Mouse (Mus musculus) lung, embryonic 16.5 days (tissue): ENCODE measurements around the gene Numb. TPM values are rescaled to one million over a fixed set of nuclear protein-coding genes. Genes with fewer than 3 reads are reported as not detected.

Experiments
- ATAC-seq: fragments of 200-750 bp; cut with Nextera tagmentation; 2 replicates; pipeline ENCODE4 v1.8.0; 2017; ENCODE audit warnings: low read depth, mild to moderate bottlenecking, moderate library complexity
- H3K27ac ChIP-seq: fragments of 300-500 bp; sonication (generic); 2 replicates; pipeline ENCODE4 v1.5.1; 2014; ENCODE audit warnings: mild to moderate bottlenecking, control low read depth, low read length
- H3K27me3 ChIP-seq: fragments of 300-500 bp; sonication (generic); 2 replicates; pipeline ENCODE4 v1.6.1; 2014; ENCODE audit warnings: low read depth, low read length, mixed read lengths; ENCODE audit not compliant: control insufficient read depth, insufficient read depth
- H3K36me3 ChIP-seq: fragments of 300-500 bp; sonication (generic); 2 replicates; pipeline ENCODE4 v1.6.1; 2014; ENCODE audit warnings: low read length; ENCODE audit not compliant: control insufficient read depth, insufficient read depth
- H3K4me1 ChIP-seq: fragments of 300-500 bp; sonication (generic); replicated peaks from 2 replicates; pipeline ENCODE4 v1.6.1; 2014; ENCODE audit warnings: low read length, mixed read lengths; ENCODE audit not compliant: control insufficient read depth, insufficient read depth
- H3K4me2 ChIP-seq: fragments of 300-500 bp; sonication (generic); 2 replicates; pipeline ENCODE4 v1.6.1; 2014; ENCODE audit warnings: low read depth, low read length, control low read depth
- H3K4me3 ChIP-seq: fragments of 300-500 bp; sonication (generic); 2 replicates; pipeline ENCODE4 v1.5.1; 2014; ENCODE audit warnings: mild to moderate bottlenecking, low read length, control low read depth
- H3K9ac ChIP-seq: fragments of 300-500 bp; sonication (generic); 2 replicates; pipeline ENCODE4 v1.6.1; 2014; ENCODE audit warnings: low read length, control low read depth
- H3K9me3 ChIP-seq: fragments of 300-500 bp; sonication (generic); 2 replicates; pipeline ENCODE4 v1.6.1; 2016; ENCODE audit warnings: low read length; ENCODE audit not compliant: control insufficient read depth
- WGBS: fragments of 180-500 bp; shearing (Covaris S2); extraction: QIAGEN DNeasy Blood & Tissue Kit; methylation state at CpG from one replicate; pipeline ENCODE4 v1.1.7; 2014; 5-methylcytosine and 5-hydroxymethylcytosine counted together
- polyA plus RNA-seq: library from polyadenylated mRNA; unstranded; fragments of >200 nt; fragmentation: Nextera tagmentation; extraction: Ambion mirVana; gene quantifications from 2 replicates; pipeline ENCODE4 v1.2.1, GENCODE M21; 2015

Numb gene
- polyA plus RNA-seq, 1 experiment from 2014 or later = 46.6 TPM

- Histone ChIP-seq H3K36me3 (no peaks in the 10 kb centered on the region), H3K27ac (no peak overlapping the region), H3K9ac (no peak overlapping the region), H3K4me2 (no peak overlapping the region), H3K4me1 (0 out of 2 replicates have a peak, but pooled peaks cover 3% of the 10 kb centered on the region), H3K4me3 (no peak overlapping the region), H3K27me3 (no peaks in the 10 kb centered on the region), H3K9me3 (no peaks in the 10 kb centered on the region)
- 91% methylated on average over 1 of the region's 1 CpGs for WGBS
- ATAC-seq = no peak
These were observed 73.0 kb downstream of the Numb start for GRCm38 (mm10) chr12:83848595-83849231.

DNA sequence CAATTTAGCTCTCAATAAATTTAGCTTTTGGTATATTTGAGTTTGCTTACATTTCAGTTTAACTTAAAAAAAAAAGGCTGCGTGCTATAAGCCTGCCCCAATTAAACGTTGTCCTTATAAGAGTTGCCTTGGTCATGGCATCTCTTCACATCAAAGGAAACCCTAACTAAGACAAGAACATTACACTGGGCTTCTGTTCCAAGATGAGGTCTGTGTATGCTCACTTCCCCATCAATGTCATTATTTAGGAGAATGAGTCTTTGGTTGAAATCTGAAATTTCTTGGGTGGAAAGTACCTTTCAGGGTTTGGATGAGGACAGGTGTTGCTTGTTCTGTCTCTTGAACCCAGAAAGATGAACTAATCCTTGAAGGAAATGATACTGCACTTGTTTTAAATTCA is 73.9 kb downstream of the Numb start:
- ATAC-seq = no peak
- Histone ChIP-seq H3K9ac (no peak overlapping the region), H3K9me3 (no peaks in the 10 kb centered on the region), H3K4me2 (no peak overlapping the region), H3K27ac (no peak overlapping the region), H3K4me1 (0 out of 2 replicates have a peak, but pooled peaks cover 3% of the 10 kb centered on the region), H3K36me3 (no peaks in the 10 kb centered on the region), H3K27me3 (no peaks in the 10 kb centered on the region), H3K4me3 (no peak overlapping the region)
- 78% methylated on average over 2 of the region's 2 CpGs for WGBS

DNA sequence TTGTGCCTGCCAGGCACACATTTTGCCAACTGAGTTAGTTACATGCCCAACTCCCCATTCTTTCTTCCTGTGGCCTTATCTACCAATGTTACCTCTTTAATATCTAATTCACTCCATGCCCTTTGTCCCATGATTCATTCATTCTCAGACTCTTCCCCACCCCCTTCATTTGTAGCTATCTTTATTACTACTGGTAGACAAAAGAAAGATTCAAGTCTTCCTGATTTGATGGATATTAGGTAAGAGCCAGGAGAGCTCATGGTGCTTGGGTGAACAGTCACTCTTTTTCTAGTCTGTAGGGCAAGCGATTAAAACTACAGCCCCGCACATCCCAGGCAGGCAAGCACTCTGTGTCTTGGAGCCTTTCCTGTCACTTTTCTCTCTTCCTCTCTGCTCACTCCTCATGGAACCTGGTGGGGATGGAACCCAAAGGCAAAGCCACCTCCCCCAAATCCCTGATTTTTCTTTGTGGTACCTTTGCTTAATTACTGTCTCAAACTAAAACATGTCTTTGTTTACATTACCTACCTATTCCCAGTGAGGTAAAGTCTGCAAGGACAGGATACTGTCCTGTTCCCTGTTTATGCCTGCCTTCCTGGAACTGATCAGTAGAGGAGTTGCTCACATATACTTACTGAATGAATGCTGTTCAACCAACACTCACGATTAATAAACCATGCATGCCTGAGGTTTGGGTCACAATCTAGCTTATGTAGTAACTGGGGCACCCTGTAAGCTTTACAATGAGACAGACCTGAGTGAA is 78.9 kb downstream of the Numb start:
- H3K4me2 ChIP-seq = no peak overlapping the region
- no peak for ATAC-seq
- 87% methylated on average over 3 of the region's 3 CpGs for WGBS
- H3K36me3 ChIP-seq = peaks cover 10% of the 10 kb centered on the region; the same call in 1 of the 2 replicates
- no peak overlapping the region for H3K9ac ChIP-seq
- no peaks in the 10 kb centered on the region; the same call in 1 of the 2 replicates for H3K9me3 ChIP-seq
- H3K27ac ChIP-seq = no peak overlapping the region
- H3K4me3 ChIP-seq = no peak overlapping the region
- H3K4me1 ChIP-seq = no peaks in the 10 kb centered on the region
- no peaks in the 10 kb centered on the region for H3K27me3 ChIP-seq

DNA sequence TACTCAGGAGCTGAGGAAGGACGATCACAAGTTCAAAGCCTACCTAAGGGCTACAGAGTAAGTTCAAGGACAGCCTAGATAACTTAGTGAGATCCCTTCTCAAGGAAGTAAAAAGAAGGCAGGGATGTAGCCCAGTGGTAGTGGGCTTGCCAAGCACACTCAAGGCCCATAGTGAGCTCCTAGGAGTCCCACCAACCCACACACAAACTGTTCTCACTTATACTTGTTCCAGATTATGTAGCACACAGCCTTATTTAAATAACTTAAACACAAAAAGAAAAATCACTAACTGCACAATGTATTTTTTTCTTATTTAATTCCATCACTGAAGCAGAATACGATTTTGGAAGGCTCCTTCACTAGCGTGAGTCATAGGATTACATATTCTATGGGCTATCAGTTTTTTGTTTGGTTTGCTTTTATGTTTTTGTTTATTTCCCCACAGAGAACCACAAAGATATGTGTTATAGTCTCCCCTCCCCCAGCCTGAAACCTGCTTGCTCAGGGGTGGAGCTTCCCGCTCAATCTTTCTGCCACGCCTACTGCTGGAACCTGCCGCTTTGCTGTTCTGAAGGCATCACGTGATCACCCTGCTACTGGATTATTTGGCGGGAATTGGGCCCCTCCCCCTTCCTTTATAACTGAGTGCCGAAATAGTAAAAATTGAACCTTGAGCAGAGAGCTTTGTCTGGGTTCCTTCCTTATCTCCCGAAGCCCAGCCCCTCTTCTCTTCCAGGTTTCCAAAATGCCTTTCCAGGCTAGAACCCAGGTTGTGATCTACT is 80.1 kb downstream of the Numb start:
- 88% methylated on average over 10 of the region's 10 CpGs for WGBS
- Histone ChIP-seq H3K9me3 (no peaks in the 10 kb centered on the region; the same call in 1 of the 2 replicates), H3K27me3 (no peaks in the 10 kb centered on the region), H3K9ac (no peak overlapping the region), H3K36me3 (peaks cover 14% of the 10 kb centered on the region; the same call in 1 of the 2 replicates), H3K4me1 (no peaks in the 10 kb centered on the region), H3K27ac (no peak overlapping the region), H3K4me2 (no peak overlapping the region), H3K4me3 (no peak overlapping the region)
- no peak for ATAC-seq

GRCm38 (mm10) chr12:83833979-83834378 is 87.8 kb downstream of the Numb start:
- H3K9me3 ChIP-seq = no peaks in the 10 kb centered on the region; the same call in 1 of the 2 replicates
- ATAC-seq = no peak
- H3K27ac ChIP-seq = no peak overlapping the region
- no peak overlapping the region for H3K4me3 ChIP-seq
- WGBS = 93% methylated on average over 3 of the region's 3 CpGs
- H3K9ac ChIP-seq = no peak overlapping the region
- peaks cover 12% of the 10 kb centered on the region; the same call in 1 of the 2 replicates for H3K36me3 ChIP-seq
- H3K27me3 ChIP-seq = no peaks in the 10 kb centered on the region
- H3K4me2 ChIP-seq = no peak overlapping the region
- no peaks in the 10 kb centered on the region for H3K4me1 ChIP-seq

- 74% methylated on average over 3 of the region's 3 CpGs for WGBS
- no peak for ATAC-seq
- no peaks in the 10 kb centered on the region for H3K27me3 ChIP-seq
- H3K36me3 ChIP-seq = peaks cover 8% of the 10 kb centered on the region; the same call in 1 of the 2 replicates
- H3K4me3 ChIP-seq = no peak overlapping the region
- no peak overlapping the region for H3K9ac ChIP-seq
- H3K27ac ChIP-seq = no peak overlapping the region
- no peaks in the 10 kb centered on the region for H3K4me1 ChIP-seq
- H3K4me2 ChIP-seq = no peak overlapping the region
- H3K9me3 ChIP-seq = no peaks in the 10 kb centered on the region
These were observed 91.3 kb downstream of the Numb start for GRCm38 (mm10) chr12:83830424-83830823.

DNA sequence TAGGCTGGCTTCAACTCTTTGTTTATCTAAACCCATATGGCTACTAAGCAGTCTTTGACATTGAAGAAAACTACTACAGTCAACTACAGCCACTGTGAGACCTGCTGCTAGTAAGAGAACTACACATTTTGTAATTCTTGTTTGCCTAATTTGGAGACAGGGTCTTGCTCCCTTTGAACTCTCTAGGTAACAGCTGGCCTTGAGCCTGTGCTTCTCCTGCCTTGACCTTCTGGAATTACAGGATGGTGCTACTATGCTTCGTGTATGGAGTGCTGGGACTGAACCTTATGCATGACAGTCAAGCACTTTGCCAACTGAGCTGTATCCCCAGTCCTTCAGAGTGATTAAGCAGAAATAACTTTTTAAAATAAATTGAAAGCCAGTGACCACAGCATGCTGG is 105.1 kb downstream of the Numb start:
- no peak for ATAC-seq
- WGBS = 74% methylated on average over 1 of the region's 1 CpGs
- Histone ChIP-seq H3K9ac (no peak overlapping the region), H3K4me1 (no peaks in the 10 kb centered on the region), H3K4me2 (no peak overlapping the region), H3K9me3 (no peaks in the 10 kb centered on the region), H3K36me3 (no peaks in the 10 kb centered on the region), H3K4me3 (no peak overlapping the region), H3K27ac (no peak overlapping the region), H3K27me3 (no peaks in the 10 kb centered on the region)

- Histone ChIP-seq H3K36me3 (peaks cover 13% of the 10 kb centered on the region), H3K27ac (no peak overlapping the region), H3K9ac (no peak overlapping the region), H3K4me2 (no peak overlapping the region), H3K4me1 (no peaks in the 10 kb centered on the region), H3K4me3 (no peak overlapping the region), H3K27me3 (no peaks in the 10 kb centered on the region), H3K9me3 (no peaks in the 10 kb centered on the region)
- WGBS = 88% methylated on average over 3 of the region's 3 CpGs
- no peak for ATAC-seq
These were observed 109.8 kb downstream of the Numb start for GRCm38 (mm10) chr12:83811901-83812300.

- Histone ChIP-seq H3K9me3 (peaks cover 4% of the 10 kb centered on the region), H3K27ac (no peak overlapping the region), H3K9ac (no peak overlapping the region), H3K4me1 (no peaks in the 10 kb centered on the region), H3K27me3 (no peaks in the 10 kb centered on the region), H3K4me2 (no peak overlapping the region), H3K36me3 (peaks cover 57% of the 10 kb centered on the region), H3K4me3 (no peak overlapping the region)
- WGBS = 91% methylated on average over 7 of the region's 7 CpGs
- no peak for ATAC-seq
These were observed 118.1 kb downstream of the Numb start for GRCm38 (mm10) chr12:83803641-83804040.
